Mouse (Mus musculus) sigmoid colon, adult 10 weeks (tissue): ENCODE data around the gene Sbk2. TPM values are rescaled to one million over a fixed set of nuclear protein-coding genes. Genes with fewer than 3 reads are reported as not detected.

Source experiments
- polyA plus RNA-seq: library from polyadenylated mRNA; stranded (reverse); fragments of 350-450 nt; fragmentation: Illumina TruSeq; extraction: RNeasy Lipid Tissue Mini Kit (QIAGEN cat#74804); gene quantifications from one replicate; pipeline ENCODE4 v1.2.3, GENCODE M21; 2014; ENCODE audit warnings: low read depth, low replicate concordance

Sbk2 gene
- polyA plus RNA-seq = not detected

DNA sequence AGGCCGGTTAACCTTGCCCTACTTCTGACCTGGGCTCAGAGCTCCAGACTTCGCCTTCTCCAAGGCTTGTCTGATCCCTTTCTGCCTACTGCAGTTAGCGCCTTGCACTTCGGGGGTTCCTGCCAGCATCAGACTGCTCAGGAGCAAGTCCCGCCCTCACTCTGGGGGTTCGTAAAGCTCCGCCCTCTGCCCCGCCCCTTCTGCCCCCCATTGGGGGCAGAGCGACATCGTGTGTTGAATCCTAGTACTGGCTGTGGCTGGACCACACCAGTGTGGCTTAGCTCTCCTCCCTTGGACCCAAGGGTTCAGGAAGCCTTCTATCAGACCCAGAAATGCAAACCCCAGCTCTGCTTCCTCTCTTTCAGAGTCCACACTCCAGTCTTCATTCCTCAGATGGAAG is at the start of gene Sbk2:
Sbk2 (minus strand) TSS at position 135 of the 400 bp plus-strand sequence.

DNA sequence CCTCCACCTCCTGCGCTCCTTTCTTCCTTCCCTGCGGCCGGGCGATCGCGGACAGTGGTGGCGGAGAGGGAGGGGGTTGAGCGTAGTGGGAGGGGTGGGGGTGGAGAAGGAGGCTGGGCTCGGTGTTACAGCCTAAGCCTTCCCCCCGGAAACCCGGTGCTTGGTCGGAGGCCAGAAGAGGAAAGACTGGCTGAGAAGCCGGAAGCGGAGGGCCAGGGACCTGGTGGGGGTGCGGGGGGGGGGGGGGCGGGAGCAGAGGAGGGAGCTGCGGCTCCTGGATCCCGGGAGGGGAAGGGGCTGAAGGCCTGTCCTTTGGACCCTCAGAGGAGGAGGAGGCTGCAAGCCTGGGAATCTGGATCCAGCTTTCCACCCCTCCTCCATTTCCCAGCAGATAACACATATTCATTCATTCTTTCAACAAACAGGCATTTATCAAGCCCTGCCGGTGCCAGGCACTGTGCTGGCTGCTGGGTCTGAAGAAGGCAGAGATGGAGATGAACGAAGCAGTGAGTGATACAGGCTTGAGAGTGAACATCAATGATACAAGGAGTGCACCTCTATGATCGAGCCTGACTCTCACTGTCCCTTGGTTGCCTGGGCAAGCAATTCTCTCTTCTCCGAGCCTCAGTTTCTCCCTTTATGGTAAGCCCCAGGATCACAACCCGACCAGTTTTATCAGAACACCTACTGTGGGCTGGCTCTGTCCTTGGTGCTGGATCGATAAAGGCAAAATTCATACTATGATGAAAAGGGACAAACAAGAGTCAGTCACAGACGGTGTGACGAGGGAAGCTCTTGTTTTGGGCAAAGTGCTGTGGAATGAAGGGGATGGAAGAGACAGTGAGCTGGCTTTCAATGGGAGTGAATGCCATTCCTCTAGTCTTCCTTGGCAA is 32.0 kb upstream of the Sbk2 start, which contains the start of gene Zfp579:
Zfp579 (minus strand) TSS at position 156 of the 893 bp plus-strand sequence.

DNA sequence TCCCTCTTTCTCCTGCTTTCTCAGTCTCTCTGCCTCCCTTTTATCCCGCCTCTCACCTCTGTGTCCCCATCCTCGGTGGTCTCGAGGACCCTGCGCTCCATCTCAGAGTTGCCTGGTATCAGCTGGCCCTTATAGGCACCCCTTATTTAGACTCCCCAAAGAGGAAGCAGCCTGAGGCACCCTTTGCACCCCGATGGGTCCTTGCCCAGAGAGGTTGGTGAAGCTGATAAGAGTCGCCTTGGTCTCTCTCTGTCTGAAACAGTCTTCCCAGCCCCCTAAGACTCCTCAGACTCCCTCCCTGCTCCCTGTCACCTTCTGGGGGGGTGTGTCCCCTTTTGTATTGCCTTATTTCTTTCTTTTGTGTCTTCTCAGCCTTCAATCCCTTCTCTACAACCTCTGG is 6.9 kb upstream of the Sbk2 start, which contains the start of gene Sbk3:
Sbk3 (minus strand) TSS at position 101 of the 400 bp plus-strand sequence.

DNA sequence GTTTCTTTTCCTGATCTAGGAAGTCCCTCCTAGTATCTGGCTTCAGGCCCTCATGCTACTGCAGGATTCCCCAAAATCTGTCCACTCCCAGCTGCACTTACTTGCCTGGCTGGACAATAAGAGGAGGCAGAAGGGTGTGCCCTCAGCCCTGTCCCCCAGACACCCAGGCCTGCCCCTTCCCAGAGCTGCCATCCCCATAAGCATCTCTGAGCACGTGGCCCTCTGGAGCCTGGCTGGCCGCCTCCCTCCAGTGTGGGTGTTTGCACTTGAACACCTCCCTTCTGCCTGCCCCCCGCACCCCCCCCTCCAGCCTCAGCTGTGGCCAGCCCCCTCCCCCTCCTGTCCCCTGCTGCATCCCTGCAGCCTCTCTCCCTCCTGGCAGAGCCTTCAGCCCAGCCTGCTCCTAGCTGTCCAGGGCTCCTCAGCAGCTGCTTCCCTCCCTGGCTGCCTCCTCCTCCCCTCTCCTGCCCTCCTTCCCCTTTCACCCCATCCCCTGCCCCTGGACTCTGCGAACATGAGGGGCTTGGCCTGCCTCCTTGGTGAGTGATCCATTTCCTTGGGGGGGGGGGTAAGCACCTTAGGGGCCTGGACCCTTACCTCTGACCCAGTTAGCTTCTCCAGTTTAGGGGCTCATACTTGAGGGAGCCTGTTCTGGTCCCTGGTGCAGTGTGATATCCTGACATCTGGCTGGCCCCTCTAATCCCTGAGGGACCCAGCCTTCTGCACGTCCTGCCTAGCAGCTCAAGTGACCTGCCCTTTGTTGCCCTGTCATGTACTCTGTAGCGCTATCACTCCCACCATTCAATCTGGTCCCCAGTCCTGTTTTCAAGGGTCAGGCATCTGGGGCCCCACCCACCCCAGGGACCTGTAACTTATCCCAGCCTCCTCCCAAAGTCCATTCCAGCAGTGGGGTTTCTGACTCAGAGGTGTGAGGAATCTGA is 38.5 kb downstream of the Sbk2 start, which contains the start of gene Ssc5d:
Ssc5d (plus strand) TSS at position 345 of the 941 bp plus-strand sequence.

DNA sequence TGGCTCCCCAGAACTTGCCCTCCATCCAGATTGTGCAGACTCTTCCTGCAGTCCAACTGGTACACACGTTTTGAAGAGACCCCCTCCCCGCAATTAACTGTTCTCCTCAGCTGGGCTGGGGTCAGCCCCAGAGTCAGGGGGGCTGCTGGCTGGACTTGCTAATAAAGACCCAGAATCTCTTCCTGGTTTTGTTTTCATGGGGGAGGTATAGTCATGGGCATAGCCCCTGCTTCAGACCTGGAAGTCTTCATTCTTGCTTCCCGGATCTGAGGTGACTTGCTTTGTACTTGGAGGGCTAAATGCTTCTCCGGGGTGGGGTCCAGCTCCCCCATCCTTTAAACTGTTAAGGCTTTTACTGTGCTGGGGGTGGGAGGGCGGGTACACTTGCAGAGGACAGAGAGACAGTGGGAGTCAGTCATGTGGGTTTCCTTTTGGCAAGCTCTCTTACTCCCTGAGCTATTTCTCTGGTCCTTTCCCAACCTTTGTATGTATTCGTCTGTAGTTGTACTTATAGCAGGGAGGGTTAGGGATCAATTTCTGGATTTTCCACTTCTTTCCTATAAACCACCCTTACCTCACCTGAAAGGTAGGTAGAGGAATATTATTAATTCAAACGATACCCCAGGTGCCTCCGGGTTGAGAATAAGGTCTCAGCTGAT is 42.3 kb downstream of the Sbk2 start, which contains the start of gene Nat14:
Nat14 (plus strand) TSS at position 205 of the 659 bp plus-strand sequence.

DNA sequence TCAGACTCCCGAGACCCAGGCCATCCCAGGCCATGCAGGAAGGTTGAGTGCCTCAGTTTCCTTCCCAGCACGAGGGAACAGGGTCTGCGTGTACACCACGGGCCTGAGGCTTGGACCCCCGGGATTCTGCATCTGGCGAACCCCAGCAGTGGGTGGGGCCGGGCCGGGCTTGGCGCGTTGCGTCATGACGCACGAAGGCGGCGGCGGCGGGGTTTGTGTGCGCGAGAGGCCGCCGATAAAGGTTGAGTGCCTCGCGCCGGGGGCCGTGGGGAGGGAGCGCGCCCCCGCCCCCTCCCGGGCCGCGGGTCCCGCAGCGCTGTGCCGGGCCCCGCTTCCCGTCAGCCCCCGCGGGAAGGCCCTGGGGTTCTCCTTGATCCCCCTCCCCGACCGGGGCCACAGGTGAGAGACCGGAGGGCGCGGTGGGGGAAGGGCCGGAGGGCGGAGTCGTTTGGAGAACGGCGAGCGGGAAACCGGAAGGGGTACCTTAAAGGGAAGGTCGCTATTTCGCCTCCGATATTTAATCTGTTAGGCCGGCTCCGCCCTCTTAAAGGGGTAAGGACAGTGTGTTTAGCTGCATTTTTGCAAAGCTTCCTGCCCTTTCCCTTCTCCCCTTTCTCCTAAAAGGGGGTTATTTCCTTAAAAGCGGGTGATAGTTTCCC is 49.1 kb downstream of the Sbk2 start, which contains the start of gene Zfp628:
Zfp628 (plus strand) TSS at position 211 of the 659 bp plus-strand sequence.

DNA sequence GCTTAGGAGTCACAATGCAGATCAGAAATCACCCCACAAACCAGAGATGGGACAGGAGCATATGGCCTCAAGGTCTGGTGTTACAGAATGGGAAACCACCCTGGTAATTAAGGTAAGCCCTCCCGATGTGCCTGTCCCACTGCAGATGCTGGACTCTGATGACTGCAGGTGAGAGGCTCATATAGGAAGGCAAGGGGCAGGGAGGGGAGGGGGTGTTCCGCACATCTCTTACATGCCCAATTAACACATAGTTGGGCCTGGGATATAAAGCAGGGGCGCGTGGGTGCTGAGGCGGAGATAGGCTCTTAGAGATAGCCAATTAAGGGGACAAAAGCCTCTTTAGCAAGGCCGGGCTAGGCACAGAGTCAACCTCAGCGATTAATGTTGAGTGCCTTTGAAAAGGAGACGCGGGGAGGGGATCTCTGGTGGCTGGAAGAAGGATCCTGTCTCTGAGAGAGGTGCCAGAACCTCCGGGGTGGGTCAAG is 57.7 kb downstream of the Sbk2 start, which contains the start of gene Gm36210:
Gm36210 (minus strand) TSS at position 51 of the 485 bp plus-strand sequence.

Other genes with a start within 250 kb of the Sbk2 start
- gene Tmem150b, start 239.2 kb downstream of the Sbk2 start, polyA plus RNA-seq = 4.8 TPM
- 3.9 TPM for gene Kmt5c, start 224.3 kb downstream of the Sbk2 start, polyA plus RNA-seq
- gene Cox6b2, start 211.3 kb downstream of the Sbk2 start, polyA plus RNA-seq = not detected
- not detected for gene Fam71e2, start 193.1 kb downstream of the Sbk2 start, polyA plus RNA-seq
- gene Il11, start 181.5 kb downstream of the Sbk2 start, polyA plus RNA-seq = 0.38 TPM
- gene Tmem190, start 181.5 kb downstream of the Sbk2 start, polyA plus RNA-seq = not detected
- 1.2 TPM for gene Tmem238, start 174.8 kb downstream of the Sbk2 start, polyA plus RNA-seq
- 18.9 TPM for gene Rpl28, start 171.5 kb downstream of the Sbk2 start, polyA plus RNA-seq
- gene Ube2s, start 151.8 kb downstream of the Sbk2 start, polyA plus RNA-seq = 2.9 TPM
- 0.66 TPM for gene Shisa7, start 119.7 kb downstream of the Sbk2 start, polyA plus RNA-seq
- gene Isoc2b, start 94.1 kb downstream of the Sbk2 start, polyA plus RNA-seq = 1.4 TPM
- gene Isoc2a, start 87.3 kb downstream of the Sbk2 start, polyA plus RNA-seq = 0.44 TPM
- not detected for gene Gm36210, start 57.9 kb downstream of the Sbk2 start, polyA plus RNA-seq
- gene Zfp628, start 49.2 kb downstream of the Sbk2 start, polyA plus RNA-seq = not detected
- gene Nat14, start 42.4 kb downstream of the Sbk2 start, polyA plus RNA-seq = 1.5 TPM
- 0.38 TPM for gene Ssc5d, start 38.6 kb downstream of the Sbk2 start, polyA plus RNA-seq
- not detected for gene Sbk3, start 6.8 kb upstream of the Sbk2 start, polyA plus RNA-seq
- 36.0 TPM for gene Zfp579, start 31.8 kb upstream of the Sbk2 start, polyA plus RNA-seq
- not detected for gene Zfp524, start 50.0 kb upstream of the Sbk2 start, polyA plus RNA-seq
- gene Fiz1, start 50.3 kb upstream of the Sbk2 start, polyA plus RNA-seq = 12.5 TPM
- gene Gm44973, start 51.1 kb upstream of the Sbk2 start, polyA plus RNA-seq = not detected
- gene Zfp865, start 56.0 kb upstream of the Sbk2 start, polyA plus RNA-seq = 9.8 TPM
- not detected for gene Ccdc106, start 56.1 kb upstream of the Sbk2 start, polyA plus RNA-seq
- gene 4632433K11Rik, start 69.7 kb upstream of the Sbk2 start, polyA plus RNA-seq = 2.8 TPM
- 7.6 TPM for gene Zfp784, start 74.0 kb upstream of the Sbk2 start, polyA plus RNA-seq
- gene Zfp580, start 87.1 kb upstream of the Sbk2 start, polyA plus RNA-seq = 0.41 TPM
- gene U2af2, start 97.7 kb upstream of the Sbk2 start, polyA plus RNA-seq = 19.6 TPM
- gene Epn1, start 115.8 kb upstream of the Sbk2 start, polyA plus RNA-seq = 3.2 TPM
- gene Rfpl4, start 152.5 kb upstream of the Sbk2 start, polyA plus RNA-seq = not detected
- gene Rasl2-9, start 161.5 kb upstream of the Sbk2 start, polyA plus RNA-seq = 1.2 TPM
- not detected for gene Vmn1r55, start 185.3 kb upstream of the Sbk2 start, polyA plus RNA-seq
- not detected for gene Vmn1r56, start 232.3 kb upstream of the Sbk2 start, polyA plus RNA-seq